Mouse (Mus musculus): ENCODE measurements around the gene Vrk3.

The Vrk3 gene

DNA sequence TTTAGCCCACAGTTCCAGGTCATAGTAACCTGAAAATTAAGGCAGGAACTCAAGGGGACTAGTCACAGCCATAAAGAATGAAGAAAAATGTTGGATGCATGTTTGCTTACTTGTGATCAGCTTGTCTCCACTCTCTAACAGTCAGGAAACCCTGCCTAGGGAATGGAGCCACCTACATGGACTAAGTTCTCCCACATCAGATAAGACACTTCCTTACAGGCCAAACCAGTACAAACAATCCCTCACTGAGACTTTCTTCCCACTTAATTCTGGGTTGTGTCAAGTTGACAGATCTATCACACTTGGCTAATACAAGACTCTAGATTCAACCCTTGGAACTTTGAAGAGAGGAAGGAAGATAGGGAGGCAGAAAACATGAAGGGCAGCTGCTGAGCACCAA lies 12.2 kb downstream of the Vrk3 start:
- no peak for DNase-seq (ENCODE audit: low read depth)

DNA sequence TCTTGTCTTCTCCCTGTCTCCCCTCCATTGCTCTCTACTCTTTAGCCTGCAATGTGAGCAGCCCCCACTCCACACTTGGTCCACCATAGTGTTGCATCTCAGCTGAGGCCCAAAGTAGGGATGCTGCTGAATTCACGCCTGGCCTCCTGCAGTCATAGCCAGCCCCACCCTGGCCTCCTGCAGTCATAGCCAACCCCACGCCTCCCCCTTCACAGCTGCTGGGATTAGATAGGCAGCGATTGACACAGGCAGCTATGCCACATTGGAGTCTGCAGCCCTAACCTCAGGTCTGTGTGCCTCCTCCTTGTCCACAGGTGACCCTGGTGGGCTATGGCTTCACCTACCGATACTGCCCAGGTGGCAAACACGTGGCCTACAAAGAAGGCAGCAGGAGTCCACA lies 19.9 kb downstream of the Vrk3 start:
- no peak for DNase-seq (ENCODE audit: low read depth)

DNA sequence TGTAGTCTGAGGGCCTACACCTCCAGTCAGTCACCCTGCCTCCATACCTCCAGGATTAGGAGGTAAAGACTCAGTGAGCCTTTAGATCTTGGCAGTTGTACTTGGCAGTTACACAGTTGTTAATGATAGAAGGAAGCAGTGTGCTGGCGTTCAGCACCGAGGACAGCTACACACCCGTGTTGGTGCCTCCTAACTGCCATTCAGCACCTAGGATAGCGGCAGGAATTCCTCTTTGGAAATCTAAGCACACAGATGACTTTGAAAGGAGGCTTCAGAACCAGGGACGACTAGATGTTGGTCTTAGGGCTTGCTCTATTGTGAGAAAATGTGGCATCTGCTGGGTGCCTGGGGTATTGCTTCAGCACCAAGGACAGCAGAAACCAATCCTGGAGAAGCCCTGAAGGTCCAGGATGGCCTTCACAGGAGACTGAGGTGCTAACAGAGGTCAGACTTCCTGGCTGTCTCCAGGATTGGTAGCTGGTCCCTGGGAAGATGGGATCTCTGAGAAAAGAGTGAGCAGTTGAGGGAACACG lies 21.9 kb downstream of the Vrk3 start:
- peak; percentile 94 for DNase-seq (ENCODE audit: low read depth)

DNA sequence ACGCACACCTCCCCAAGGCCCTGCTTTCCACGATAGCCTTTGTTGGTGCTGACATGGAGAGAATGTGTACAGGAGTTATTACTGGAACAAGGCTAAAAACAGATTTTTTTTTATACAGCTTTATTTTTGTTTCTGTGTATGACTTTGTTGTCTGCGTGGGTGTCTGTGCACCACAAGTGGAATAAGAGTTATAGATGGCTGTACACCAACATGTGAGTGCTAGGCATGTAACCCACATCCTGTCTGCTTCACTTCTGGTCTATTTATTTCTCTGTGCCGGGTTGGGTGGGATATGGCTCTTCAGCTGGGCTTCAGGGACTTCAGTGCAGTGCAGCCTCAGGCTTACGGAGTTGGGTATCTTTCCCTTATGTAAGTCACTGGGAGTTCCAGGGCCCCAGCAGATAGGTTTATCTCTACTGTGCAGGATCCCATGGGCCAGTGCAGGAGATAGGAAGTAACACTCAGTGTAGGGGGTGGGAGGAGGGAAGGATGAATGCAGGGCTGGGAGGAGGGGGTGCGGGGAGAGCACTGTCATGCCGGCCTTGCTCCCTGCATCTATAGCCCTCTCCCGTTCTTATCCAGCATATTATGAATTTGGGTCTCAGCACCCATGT lies 24.5 kb downstream of the Vrk3 start:
- DNase-seq (ENCODE audit: low read depth), result no peak

DNA sequence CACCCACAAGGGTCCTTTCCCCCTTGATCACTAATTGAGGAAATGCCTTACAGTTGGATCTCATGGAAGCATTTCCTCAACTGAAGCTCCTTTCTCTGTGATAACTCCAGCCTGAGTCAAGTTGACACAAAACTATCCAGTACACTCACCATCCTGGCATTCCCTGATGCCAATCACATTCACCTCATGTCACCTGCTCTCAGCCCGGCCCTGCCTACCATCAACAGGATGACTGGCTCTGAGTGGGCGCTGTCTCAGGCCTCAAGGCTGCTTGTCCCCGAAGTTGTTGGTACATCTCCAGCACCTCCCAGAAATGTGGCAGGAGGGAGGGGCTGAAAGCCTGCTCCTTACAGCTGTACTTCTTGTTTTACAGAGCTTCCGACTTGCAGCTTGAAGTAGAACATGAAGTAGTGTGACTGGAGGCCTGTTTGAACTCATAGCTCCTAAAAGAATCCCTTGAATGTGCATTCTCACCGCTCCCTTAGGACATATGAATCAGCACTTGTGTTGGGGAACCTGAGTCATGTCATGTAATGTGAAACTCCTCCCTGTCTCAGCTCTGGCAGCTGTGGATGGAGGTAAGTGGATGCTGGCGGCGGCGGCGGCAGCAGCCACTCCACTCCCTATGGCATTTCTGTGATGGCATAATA lies 28.8 kb downstream of the Vrk3 start:
- DNase-seq (ENCODE audit: low read depth), result peak; percentile 90

DNA sequence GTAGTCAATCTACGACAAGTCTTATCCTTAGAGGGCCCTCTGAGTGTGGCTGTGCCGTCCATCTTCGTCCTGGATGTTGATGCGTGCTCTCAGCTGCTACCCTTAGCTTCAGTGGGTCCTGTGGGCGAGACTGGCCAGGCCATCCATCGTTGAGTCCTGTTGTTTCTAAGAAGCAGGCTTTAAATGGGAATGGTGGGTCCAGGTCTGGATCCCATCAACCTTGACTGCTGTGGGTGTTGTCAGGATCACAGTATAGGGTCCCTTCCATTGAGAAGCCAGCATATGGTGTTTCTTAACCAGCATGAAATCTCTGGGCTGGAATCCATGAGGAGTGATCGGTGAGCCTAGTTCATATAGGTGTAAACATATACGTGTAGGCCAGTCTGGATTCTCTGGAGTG lies 31.9 kb downstream of the Vrk3 start:
- no peak for DNase-seq (ENCODE audit: low read depth)

DNA sequence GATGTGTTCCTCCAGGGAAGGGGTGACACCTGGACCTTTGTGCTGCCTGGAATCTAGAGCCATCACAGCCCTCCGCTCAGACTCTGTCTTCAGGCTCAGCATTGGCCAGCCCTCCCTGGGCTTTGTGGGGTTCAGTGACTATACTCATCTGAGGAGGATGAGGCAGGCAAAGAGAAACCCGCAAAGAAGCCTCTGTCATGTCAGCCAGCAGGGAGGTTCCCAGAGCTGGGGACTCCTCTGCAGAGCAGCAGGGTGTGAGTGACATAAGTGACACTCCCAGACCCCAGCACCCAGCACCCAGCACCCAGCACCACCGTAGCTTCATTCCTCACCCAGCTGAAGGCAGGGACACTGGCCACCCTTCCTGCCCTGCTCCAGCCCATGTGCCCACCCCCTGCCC lies 41.3 kb downstream of the Vrk3 start:
- DNase-seq (ENCODE audit: low read depth), result no peak

DNA sequence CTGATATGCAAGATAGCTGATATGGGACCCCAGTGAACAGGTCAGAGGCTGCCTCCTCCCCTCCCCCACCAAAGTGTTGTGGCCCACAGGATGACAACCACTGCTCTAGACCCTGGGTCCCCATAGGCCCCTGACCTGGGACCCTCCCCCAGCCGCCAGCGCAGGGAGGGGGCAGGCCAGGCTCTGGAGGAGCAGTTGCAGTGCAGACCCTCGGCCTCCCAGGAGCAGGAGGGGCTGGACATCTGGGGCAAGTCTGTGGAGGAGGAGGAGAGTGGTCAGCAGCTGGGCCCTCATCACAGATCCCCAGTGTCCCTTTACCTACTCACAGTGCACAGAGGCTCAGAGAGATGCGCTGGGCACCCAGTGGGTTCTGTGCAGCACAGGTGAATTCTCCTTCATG lies 41.9 kb downstream of the Vrk3 start:
- DNase-seq (ENCODE audit: low read depth), result no peak

DNA sequence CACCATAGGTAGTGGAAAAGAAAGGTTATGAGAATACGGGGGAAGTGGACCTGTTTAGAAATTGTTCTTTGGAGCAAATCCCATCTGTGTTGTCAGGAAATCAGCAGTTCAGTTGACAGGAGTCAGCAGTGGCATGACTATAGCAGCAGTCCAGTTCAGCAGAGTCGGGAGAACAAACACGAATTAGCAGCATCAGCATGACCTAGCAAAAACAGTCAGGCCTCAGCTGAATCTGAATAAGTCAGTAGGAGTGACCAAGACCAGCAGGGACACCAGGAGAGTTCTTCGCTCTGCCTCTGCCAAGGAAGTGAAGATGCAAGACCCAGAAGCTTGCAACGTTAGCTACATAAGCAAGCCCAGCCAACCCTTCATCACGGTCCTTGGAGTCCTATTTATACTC lies 44.6 kb downstream of the Vrk3 start:
- no peak for DNase-seq (ENCODE audit: low read depth)

DNA sequence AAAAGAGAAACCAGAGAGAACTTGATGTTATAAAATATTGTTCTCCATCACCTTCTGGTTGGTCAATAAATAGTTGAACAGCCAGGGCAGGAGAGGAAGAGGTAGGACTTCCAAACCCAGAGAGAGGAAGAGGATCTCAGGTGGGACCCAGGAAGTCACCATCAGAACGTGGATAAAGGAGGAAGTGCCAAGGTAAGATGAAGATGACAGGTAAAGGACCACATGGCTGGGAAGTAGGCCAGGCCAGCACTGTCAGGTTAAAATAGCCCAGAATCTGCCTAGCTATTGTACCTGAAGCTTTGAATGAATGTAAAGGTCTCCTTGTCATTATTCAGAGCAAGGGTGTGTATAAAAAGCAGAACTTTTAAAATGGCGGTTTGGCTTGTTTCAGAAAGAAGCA lies 60.7 kb downstream of the Vrk3 start:
- no peak for DNase-seq (ENCODE audit: low read depth)

DNA sequence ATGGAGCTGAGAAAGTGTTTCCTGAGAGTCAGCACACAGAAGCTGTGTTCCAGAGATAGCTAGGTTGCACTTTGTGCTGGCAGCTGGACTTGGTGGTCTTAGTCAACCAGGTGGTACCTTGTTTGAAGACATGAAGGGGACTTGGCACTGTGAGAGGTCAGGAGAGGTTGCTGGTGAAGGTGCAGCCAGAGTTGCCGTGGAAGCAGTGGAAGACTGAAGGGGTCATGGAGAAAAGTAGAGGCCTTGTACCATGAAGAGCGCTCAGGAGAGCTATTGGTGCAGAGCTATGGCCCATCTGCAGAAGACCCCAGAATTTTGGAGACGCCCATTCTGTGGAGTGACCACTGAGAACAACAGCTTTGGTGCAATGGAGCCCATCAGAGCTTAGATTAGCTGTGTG lies 61.3 kb downstream of the Vrk3 start:
- no peak for DNase-seq (ENCODE audit: low read depth)

DNA sequence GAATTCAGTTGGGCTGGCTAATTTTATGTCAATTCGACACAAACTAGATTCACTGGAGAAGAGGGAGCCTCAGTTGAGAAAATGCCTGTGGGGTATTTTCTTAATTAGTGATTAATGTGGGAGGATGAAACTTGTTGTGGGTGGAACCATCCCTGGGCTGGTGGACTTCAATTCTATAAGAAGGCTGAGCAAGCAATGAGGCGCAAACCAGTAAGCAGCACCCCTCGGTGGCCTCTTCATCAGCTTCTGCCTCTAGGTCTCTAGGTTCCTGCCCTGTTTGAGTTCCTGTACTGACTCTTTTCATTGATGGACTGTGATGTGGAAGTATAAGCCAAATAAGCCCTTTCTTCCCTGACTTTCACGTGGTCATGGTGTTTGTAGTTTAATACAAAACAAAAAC lies 62.2 kb downstream of the Vrk3 start:
- no peak for DNase-seq (ENCODE audit: low read depth)

DNA sequence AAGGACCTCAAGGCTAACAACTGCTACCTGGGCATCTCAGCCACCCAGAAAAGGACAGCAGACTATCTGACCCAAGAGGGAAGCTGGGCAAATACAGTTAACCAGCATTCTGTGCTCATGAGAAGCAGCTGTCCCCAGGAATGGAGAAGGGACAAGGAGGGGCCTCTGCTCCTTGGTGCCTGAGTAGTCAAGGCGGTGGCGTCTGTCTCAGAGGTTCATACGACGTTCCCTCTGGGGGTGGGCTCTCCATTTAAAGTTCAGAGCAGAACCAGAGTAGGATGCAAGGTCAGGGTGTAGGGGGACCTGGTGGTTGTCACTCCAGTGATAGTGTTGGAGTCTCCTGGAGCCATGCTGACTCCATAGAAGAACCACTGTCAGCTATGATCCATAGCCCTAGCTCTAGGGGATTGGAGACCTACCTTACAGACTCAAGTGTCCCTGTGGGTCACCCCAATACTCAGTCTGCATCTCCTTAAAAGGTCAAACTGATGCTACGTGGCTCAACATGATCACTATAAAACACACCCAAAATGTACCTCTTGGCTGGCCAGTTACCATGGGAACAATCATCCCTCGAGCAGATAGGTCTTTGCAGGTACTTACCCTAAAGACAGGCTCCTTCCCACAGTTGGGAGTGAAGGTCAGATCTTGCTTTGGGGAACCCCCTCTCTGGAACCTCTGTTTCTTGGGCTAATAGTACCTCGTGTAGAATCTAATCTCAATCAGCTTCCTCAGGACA lies 62.8 kb downstream of the Vrk3 start:
- no peak for DNase-seq (ENCODE audit: low read depth)

DNA sequence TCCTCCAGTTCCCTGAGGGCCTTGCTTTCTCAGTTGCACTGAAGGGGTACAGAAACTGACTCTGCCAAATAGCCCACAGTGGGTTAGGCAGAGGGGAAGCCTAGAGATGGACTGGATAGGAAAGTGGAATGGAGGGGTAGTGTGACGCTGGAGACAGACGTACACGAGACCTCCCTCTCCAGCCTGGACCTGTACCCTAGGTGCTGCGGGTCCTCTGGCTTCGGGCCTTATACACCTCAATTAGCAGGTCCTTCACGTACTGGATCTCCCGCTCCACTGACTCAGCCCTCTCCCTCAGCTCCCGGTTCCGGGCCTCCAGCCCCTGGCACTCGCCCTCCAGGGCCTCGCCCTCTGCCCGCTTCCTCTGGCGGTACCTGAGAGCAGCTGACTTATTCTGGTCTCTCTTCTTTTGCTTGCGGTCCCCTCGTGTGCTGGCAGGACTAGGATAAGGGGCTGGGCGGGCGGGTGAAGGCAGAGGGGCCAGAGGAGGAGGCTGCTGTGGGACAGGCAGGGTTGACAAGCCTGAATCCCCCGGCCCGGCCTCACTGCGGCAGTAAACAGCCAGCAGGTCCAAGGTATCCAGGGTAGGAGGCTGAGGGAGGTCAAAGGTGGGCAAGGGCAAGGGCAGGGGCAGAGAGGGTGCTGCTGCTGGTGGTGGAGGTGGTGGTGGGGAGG lies 64.6 kb downstream of the Vrk3 start:
- no peak for DNase-seq (ENCODE audit: low read depth)

DNA sequence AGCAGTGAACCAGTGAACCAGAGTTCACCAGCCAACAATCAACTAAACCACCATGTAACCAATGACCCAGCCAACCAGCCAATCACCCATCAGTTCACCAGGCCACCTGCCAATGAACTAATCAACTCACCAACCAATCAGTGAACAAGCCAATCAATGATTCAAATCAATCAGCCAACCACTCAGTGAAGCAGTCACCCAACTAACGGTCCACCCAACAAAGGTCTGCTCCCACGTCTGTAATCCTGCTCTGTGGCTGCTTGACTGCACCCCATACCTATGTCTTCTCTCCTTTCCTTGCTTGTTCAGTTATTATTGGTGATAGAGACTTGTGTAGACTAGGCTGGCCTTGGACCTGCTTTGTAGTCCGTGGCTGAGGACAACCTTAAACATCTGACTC lies 65.8 kb downstream of the Vrk3 start:
- DNase-seq (ENCODE audit: low read depth), result no peak

DNA sequence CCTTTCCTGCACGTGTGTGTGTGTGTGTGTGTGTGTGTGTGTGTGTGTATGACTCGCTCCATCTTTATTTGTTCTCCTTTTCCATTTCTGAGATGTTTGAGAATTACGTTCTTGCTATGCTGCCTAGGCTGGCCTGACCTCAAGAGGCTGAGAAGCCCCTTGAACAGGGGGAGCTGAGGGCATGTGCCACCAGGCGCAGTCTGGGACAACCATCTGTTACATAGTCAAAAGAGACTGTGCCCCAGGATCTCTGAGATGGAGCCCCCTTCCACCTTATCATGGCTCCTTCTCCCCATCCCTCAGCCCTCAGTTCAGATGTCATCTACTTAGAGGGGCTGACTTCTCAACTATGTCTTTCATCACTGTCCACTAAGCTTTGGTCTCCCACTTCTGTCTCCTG lies 66.2 kb downstream of the Vrk3 start:
- peak; percentile 37 for DNase-seq (ENCODE audit: low read depth)

DNA sequence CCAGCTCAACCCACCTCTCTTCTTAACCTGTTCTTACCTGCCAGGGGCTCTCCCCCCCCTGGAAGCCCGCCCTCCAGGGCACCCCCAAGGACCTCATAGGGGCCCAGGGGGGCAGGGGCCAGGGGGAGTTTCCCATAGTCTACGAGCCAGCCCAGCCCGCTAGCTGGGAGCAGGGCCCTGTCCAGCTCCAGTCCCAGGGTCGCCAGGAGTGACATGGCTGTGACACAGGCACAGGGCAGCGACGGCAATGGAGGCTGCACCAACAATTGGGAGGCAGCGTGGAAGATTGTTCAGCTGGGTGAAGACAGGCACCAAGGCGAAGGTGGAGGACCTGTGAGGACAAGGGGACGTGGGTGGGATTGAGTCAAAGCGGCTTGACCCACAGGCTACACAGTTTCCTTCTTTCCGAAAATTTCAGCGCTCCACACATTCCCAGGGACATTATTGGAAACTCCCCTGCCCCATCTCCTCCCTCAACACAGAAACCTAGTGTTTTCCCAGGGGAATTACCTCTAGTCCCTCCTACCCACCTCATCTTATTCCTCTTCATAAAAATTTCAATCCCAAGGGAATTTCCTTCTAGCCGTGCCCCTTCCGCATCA lies 66.8 kb downstream of the Vrk3 start:
- DNase-seq (ENCODE audit: low read depth), result no peak

DNA sequence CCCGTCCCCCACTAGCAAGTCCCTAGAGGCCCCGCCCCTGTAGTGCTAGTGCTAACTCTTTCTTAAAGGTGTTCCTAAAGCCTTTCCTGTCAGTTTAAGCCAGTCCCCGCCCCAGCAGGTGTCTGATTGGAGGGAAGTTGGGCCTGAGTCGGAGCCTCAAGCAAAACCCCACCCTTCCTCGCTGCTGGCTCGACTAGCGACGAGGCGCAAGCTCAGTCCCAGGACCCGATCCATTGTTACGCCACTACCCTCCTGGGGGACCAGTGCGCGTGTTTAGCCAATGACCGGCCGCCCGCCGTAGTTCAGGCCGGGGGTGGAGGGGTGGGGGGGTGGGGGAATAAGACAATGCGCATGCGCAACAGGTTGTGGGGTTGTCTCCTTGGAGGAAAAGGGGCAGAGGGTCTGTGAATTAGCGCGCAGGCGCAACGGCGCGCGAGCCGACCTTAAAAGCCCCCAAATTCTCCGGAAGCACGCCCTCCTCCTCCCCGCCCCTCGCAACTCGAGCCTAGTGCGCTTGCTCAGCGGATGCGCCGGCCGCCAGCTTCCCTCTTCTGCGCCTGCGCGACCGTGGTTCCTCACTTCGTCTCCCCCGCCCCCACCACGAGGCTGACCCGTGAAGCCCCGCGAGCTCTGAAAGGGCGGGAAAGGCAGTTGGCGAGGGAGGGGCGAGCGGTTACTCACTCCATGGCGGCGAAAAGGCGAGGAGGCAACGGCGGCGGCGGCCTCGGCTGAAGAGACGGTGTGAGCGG lies 67.7 kb downstream of the Vrk3 start, which contains the start of the genes Nup62 and Il4i1:
Gene Nup62 (plus strand): TSS at position 368 of the 749 bp plus-strand sequence.
Gene Il4i1 (plus strand): TSS at position 667 of the 749 bp plus-strand sequence.
- peak; percentile 99 for DNase-seq (ENCODE audit: low read depth)

DNA sequence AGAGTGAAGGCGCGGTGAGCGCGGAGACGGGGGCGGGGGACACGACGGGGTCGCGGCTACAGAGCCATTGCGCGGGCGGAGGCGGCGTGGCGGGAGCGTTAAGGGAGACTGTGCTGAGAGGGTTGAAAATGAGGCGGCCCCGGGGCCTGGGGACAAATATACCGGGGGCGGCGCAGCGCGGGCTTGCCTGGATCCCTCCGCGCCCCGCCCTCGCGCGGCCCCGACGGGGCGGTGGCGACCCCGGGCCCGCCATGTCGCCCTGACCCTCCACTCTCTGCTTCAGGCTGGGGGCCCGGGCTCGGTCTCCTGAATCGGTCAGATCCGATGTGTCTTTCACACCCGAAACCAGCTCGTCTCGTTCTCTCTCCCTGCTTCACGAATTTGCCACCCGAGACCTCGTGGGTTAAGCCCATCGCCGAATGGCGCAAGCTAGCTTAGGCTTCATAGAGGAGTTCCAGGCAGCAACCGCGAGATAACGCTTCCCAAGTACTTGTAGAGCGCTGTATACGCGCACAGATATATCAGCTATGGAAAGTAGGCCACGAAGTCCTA lies 68.3 kb downstream of the Vrk3 start, which contains the start of gene Atf5:
Gene Atf5 (minus strand): TSS at position 189 of the 552 bp plus-strand sequence.
- peak; percentile 87 for DNase-seq (ENCODE audit: low read depth)

DNA sequence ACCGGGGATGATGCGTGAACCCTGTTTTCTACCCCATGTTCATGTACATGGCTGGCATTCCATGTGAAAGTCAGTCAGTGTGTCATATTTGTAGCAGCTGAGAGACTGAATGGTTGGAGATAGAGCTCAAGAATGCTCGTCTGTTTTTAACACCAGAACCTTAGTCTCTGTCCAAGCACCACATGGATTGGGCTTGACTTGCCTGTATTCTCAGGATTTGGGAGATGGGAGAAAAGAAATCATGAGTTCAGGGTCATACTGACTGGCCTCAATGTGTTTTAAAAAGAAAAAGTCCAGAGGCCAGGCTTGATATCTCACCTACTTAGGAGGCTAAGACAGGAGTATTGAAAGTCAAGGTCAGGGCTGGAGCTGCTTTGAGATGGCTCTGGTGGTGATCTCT lies 69.2 kb downstream of the Vrk3 start:
- peak; percentile 34 for DNase-seq (ENCODE audit: low read depth)

DNA sequence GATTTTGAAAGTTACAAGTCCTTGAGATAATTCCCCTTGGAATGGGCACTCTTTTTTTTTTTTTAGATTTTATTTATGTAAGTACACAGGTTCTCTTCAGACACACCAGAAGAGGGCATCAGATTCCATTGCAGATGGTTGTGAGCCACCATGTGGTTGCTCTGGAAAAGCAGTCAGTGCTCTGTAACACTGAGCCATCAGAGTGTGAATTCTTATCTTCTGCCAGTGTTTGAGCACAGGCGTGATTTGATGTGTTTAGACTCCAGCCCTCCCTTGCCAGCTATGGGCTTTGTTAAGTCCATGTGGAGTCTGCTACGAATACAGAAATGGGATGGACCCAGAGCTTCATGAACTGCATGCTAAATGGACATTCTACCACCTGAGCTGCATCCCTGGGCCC lies 70.0 kb downstream of the Vrk3 start:
- DNase-seq (ENCODE audit: low read depth), result peak; percentile 77

All from NIH3T3 (cell line).